Mouse (Mus musculus) megakaryocyte progenitor cell, adult 5-6 weeks (primary cell): ENCODE results near the gene Sema4g. TPM values are rescaled to one million over a fixed set of nuclear protein-coding genes. Genes with fewer than 3 reads are reported as not detected.
A peak's percentile ranks its signal among the peaks of the same experiment; 100 is the strongest.
"Not testable (repeated sequence)": the region's sequence is repeated elsewhere in the genome, so short reads cannot be mapped to it uniquely, and the experiment has no call there.

Experiments
- ATAC-seq: replicated peaks from 2 replicates; pipeline ENCODE4 v1.8.0; 2016; ENCODE audit warnings: mild to moderate bottlenecking, moderate TSS enrichment, inconsistent platforms; ENCODE audit not compliant: poor library complexity
- total RNA-seq, 2 experiments: library from RNA; stranded (forward) in 1 of 2; stranded (reverse) in 1 of 2; fragments of 157-497, 149-512 nt in 1 of 2; fragments of 200-1000 nt in 1 of 2; gene quantifications; 2 replicates each; pipeline versions ENCODE4 v1.2.3 to v1.2.4; 2015 to 2017

The Sema4g gene
- total RNA-seq, 2 experiments from 2014 or later: 0.30 TPM; not detected in 1

DNA sequence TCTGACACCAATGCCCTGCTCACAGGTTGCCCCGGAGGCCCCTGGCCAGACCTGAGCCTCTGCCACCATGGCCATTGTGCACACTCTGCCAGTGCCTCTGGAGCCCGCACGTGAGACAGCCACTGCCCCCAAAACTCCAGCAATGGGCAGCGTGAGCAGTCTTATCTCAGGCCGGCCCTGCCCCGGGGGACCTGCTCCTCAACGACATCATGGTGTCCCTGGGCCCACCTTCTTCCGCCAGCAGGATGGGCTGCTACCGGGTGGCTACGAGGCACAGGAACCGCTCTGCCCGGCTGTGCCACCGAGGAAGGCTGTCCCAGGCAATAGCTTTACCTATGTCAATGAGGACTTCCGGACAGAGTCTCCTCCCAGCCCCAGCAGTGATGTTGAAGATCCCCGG lies 32.5 kb downstream of the Sema4g start:
- no peak for ATAC-seq

DNA sequence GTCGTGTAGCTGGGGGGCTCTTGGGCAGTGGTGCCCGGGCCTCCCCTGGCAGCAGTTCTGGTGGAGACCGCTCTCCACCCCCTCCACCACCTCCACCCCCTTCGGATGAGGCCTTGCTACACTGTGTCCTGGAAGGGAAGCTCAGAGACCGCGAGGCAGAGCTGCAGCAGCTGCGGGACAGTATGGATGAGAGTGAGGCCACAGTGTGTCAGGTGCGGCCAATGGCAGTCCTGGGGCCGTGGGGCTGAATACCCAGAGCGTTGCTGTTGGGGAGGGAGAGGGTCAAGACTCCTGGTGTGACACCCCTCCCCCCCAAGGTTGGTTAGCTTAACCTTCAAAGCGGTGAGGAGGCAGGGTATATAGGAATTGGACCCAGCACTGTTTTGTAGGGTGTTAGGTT lies 35.1 kb downstream of the Sema4g start:
- ATAC-seq: no peak

DNA sequence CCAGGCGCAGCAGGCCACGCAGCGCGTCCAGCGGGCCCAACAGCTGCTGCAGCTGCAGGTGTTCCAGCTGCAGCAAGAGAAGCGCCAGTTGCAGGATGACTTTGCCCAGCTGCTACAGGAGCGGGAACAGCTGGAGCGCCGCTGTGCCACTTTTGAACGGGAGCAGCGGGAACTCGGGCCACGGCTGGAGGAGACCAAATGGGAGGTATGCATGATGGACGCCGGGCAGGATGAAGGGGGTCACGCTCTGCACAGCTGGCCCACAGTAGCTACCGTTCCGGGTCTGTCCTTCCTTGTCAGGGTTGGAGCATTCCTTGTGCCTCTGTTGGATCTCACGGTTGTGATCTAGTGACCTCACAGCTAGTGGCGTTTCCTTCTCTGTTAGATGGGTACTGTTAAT lies 35.9 kb downstream of the Sema4g start:
- ATAC-seq: no peak

DNA sequence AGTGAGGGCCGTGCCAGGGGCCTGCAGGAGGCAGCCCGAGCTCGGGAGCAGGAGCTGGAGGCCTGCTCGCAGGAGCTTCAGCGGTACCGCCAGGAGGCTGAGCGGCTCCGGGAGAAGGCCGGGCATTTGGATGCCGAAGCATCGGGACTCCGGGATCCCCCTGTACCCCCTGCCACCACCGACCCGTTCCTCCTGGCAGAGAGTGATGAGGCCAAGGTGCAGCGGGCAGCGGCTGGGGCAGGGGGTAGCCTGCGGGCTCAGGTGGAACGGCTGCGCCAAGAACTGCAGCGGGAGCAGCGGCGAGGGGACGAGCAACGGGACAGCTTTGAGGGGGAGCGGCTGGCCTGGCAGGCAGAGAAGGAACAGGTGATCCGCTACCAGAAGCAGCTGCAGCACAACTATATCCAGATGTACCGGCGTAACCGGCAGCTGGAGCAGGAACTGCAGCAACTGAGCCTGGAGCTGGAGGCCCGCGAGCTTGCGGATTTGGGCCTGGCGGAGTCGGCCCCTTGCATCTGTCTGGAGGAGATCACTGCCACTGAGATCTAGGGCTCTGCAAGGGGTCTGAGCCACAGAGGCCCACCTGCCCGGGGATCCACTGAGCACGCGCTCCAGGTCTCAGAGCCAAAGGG lies 37.2 kb downstream of the Sema4g start:
- ATAC-seq: no peak

DNA sequence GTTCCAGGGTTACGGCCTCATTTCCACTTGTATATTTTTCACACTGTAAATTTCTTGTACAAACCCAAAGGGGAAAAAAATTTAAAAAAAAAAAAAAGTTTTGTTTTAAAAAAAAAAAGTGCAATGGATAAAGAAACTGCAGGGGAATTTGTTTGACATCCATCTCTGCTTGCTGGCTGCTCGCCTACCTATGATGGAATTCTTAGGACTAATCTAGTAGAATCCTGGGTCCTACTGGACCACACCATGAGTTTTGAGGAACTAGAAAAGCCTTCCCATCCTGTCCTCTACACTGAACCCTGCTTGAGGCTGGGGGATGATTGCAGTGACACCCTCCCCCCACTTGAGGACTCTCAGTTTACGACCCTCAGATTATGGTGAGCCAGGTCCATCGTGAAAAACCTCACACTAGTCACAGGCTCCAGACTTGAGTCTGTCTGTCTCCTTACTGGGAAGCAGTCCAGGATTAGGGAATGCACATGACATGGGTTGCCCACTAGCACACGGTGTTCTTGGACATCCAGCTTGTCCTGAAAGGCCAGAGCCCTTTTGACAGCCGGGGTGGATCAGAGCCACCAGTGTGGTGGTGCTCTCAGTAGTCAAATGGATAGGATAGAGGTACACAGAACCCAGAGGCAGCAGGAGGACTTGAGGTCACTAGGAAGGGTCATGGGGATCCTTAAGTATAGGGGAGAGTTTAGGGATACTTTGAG lies 38.2 kb downstream of the Sema4g start:
- no peak for ATAC-seq

DNA sequence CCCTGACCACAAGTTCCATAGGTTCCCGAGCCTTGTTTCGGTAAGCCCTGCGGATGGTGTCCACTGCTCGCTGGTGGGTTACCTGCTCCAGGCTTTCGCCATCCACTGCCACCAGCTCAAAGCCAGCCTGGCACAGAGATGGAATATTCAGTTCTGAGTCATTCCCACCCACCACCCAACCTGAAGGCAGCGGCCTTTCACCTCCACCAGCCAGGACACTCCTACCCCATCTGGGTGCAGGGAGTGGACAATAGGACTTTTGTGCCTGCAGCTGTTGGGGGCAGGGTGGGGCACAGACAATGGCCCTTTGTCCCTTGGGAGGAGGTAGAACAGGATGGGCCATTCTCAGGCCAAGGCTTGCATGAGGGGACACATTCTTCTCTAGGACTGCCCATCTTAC lies 38.9 kb downstream of the Sema4g start:
- no peak for ATAC-seq

DNA sequence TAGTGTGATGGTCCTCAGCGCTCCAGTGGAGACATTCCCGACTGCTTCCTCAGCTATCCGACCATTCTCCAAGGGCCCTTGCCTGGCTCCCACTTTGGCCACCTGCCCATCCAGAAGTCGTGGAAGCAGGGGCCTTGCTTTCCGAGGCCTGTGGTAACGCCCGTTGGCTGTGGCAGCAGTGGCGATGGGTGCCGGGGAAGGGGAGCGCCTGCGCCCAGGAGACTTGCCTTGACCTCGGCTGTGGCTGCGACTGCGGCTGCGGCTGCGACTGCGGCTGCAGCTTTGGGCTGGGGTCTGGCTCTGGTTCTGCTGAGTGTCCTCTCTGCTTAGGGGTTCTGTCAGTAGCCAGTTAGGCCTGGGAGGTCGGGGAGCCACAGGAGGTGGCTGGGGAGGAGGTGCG lies 39.8 kb downstream of the Sema4g start:
- ATAC-seq: no peak

DNA sequence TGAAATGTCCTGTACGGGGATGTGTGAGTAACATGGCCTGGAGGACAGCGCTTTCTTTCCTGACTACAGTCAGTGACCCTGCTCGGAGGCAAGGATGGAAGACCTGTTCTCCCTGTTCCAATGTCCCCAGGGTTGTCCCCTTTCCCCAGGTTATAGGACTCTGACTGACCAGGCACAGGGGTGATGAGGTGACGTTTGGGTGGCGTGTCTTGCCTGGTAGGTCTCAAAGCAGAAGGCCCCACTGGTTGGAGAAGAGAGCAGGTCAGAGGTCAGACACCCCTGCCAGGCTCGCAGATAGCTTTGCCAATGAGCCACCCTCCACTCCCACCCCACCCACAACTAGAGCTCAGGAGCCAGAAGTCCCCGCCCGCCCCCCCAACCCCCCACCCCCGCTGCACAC lies 40.7 kb downstream of the Sema4g start:
- no peak for ATAC-seq

DNA sequence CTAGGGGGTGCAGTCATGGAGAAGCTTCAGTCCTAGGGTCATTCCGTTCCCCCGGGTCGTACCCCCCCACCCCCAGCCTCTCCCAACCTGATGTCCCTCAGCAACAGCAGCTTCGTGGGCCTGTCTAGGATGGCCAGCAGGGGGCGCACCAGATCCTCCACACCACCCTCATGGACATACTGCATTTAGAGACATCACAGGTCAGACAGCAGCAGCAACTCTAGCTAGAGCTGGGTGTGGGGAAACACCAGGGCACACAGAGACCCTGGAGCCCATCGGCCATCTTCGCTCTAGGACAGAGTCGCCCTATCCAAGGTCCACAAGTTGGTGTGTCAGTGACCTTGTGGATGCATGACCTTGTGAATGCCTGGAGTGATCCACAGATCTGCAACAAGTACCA lies 41.2 kb downstream of the Sema4g start:
- ATAC-seq: peak; percentile 49

DNA sequence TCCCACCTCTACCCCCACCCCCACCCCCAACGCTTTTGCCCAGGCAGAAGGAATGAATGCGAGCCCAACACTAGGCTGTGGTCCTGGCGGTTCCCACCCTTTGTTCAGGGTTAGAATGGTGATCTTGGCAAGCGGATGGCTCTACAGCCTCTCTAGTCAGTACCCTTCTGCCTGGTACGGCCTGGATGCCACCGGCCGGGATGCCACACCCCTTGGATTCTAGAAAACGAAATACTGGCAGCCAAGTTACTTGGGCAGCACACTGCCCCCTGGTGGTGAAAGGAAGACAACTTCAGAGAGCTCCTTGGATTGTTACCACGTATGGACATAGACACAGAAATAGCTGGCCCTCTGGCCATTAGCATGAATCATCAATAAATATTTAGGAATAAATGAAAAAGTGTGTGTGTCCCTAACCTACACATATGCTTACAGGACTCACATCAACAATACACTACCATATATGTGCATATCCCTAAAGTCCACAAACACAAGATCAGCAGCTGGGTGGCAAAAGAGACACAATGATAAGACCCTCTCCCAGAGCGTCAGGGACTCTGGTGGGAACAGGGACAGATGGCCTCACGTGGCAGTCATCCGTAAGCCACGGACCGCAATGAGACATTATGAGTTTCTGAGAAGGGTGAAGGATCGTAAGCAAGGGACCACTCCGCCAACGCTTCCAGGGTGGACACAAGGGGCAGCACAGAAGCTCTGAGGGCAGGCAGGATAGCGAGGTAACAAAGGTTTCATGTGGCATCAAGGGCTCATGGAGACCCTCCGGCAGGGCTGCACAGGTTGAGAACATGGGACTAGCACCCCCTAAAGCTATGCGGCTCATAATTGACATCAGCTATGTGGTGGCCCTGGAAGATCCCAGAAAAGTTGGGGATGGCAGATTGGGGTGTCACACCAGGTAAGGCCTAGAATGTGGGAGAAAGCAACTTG lies 42.1 kb downstream of the Sema4g start:
- peak; percentile 77 for ATAC-seq

DNA sequence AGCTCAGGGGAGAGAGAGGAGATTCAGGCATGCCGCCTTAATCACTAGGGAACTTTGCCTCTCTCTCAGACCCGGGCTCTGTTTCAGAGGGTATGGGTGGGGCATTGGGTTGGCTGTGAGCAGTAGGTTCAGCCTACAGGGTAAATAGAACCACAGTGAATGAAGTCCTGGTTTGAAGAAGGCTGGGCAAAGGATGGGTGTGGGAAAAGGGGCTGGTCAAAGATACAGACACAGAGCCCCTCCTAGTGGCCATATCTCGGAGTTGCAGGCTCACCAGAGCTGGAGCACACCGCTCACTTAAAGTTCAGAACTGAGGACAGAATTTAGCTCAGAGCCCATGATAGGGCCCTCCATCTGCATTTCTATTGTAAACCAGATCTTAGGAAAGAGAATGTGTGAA lies 42.9 kb downstream of the Sema4g start:
- ATAC-seq: peak; percentile 82

DNA sequence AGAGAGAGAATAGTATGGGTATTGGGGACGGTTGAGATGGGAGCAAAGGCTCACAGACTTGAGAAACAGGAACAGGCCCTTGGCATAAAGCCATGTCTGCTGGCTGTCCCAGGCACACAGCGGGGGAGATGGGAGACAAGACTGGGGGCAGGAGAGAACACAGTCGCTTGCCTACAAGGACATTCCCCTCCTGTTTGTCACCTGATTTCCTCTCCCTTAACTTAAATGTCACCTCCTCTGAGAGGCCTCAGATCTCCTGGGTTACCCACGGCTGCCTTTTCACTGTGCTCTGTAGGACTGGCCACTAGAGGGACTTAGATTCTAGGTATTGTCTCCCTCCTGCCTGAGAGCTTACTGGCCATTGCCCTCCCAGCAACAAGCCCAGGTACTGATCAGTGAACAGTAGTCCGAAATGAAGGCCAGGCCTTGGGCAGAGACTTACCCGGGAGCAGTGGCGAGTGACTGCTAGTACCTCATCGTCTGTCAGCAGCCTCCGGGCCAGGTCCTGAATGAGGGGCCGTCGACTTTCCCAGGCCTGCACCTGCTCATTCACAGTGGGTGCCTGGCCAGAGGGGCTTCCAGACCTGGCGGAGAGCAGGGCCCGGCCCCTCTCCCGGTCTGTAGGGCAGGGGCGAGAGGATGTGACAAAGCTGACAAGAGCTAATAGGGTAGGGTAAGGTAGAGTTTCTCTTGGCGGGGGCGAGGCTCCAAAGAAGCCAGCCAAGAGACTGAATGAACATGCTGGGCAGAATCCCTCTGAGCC lies 43.9 kb downstream of the Sema4g start:
- ATAC-seq: peak; percentile 33; the same call in 1 of the 2 replicates

DNA sequence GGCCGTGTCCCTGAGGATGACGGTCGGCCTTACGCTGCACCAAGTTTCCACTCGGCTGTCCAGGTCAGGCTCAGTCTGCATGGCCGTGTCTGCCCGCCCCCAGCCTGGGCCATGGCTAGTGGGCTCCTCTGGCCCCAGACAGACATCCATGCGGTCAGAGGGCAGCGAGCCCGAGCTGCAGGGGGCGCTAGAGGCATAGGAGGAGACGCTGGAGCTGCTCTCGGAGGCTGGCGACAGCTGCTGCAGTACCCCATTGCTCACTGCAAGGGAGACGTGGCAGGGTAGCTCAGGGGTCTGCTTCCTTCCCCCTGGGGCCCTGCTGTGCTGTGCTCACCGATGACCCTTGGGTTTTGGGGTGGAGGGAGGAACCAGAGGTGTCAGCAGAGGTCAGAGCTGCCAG lies 48.0 kb downstream of the Sema4g start:
- ATAC-seq: peak; percentile 84

DNA sequence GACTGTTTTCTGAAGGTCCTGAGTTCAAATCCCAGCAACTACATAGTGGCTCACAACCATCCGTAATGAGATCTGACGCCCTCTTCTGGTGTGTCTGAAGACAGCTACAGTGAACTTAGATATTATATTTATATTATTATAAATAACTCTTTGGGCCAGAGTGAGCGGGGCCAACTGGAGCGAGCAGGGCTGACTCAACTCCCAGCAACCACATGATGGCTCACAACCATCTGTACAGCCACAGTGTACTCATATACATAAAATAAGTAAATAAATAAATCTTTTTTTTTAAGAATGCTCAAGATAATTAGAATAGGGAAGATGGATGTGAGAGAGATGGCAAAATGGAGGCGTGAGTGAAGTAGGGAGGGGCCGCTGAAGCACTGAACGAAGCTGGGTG lies 49.3 kb downstream of the Sema4g start:
- not testable (repeated sequence) for ATAC-seq

DNA sequence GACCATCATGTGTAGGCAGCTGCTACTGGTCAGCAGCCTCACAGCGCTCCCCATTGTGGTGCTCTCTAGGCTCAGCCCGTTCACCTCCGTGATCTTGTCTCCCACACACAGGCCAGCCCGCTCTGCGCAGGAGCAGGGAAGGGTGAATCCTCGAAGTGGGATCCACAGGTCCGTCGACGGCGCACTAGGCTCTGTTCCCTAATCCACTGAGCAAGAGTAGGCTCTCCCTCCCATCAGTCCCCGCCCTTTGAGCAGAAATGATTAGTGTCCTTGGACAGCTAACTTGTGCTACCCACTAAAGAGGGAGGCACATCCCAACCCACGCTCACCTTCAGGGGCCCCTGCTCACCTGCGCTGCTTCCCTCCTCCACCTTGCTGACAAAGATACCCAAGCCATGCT lies 51.3 kb downstream of the Sema4g start:
- no peak for ATAC-seq

DNA sequence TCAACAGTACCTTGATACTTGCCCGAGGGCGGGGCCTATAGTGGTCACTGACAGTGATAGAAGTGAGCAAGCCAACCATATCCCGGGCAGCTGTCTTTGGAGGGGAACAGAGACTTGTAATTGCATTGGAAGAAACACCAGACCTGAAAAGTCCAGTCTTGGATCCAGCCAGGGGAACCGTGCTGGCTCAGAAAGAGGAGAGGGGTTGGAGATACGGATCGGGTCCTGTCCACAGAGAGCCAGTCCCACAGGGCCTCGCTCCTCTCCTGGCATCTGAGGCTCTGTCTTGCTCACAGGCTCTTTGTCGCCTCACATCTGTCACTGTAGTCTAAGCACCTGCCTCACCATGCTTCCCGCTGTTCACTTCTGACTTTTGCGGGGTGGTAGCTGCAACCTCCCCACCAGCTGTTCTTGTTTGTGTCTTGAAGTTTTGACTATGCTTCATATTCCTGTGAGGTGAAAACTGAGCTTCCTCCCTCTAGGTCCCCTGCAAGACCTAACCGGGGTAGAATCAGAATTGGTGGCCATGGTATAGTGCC lies 55.6 kb downstream of the Sema4g start:
- ATAC-seq: no peak

DNA sequence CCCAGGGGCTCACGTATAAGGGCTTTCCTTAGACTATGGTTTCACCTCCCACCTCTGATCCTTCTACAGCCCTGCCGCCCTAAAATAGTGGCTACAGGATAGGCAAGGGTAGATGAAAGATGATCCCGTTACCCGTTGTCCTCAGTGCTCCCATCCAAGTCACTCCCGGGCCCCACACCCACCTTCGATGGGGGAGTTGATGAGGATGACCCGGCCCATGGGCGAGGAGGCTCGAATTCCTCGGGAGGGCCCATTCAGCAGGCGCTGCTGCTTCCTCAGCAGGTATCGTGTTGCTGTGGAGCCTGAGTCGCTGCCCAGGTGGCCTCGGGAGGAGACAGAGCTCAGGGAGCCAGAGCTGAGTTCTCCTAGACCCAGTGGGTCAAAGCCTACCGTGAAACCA lies 56.3 kb downstream of the Sema4g start:
- no peak for ATAC-seq

DNA sequence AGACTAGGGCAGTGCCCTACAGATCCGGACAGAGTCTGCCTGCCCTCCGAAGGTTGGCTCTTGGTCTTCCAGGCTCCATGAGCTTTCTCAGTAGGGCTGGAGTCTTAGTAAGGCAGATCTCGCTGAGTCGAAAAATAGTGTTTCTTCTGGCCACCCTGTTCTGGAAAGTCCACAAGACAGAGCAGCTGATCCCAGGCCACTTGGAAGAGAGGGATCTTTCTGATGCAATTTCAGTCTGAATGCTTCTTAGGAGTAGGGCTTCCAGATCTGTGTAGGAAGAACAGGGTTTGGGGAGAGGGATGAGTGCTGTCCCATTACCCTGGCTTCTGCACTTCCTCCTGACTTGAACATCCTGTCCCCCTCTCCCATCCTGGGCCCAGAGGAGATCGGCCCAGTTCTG lies 56.8 kb downstream of the Sema4g start, which contains the start of gene Pdzd7:
Pdzd7 (minus strand) TSS at position 67 of the 400 bp plus-strand sequence.
- ATAC-seq: no peak

DNA sequence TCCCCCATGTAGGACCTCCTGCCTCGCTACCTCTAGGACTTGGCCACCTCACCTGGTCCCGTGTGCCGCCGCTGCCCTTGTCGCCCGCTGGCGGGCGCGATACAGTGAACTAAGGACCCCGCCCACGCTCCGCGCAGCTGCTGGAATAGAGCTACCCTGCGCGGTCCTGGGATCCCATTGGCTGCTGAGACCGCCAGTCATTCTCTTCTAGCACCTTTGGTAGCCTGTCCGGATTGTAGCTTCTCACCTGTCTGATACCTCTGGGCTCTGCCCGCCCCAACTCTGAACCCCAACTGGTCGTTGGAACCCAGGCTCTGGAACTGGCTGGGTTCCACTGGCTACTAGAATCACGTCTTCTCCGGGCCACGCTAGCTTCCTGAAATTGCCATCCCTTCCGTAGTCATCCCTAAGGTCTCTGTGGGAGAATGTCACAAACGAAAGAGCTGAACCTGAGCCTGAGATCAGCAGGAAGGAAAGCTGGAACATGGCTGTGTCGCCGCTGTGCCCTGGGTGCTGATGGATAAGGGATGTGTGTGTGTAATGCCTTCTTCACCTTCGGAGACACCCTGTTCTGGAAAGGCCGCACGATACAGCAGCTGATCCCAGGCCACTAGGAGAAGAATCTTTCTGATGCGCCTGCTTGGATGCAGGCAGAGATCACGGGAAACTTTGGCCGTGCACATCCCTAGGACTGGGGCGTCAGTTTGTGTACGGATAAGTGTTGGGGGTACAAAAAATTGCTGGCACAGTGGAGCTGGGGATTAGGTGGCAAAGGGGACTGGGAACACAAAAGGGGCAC lies 57.8 kb downstream of the Sema4g start:
- peak; percentile 26; the same call in 1 of the 2 replicates for ATAC-seq
